Mouse (Mus musculus) heart, postnatal 0 days (tissue): ENCODE measurements at regions not wholly inside any gene's neighbourhood (a gene's known extent, or its start where the extent isn't known, plus 50 kb on each side); places are given as distances from the start of the nearest gene placed in this dataset.
A peak's percentile ranks its signal among the peaks of the same experiment; 100 is the strongest.

Experiments
- ATAC-seq: fragments of 200-750 bp; cut with Nextera tagmentation; 2 replicates; pipeline ENCODE4 v1.8.0; 2017; ENCODE audit warnings: low read depth, moderate number of reproducible peaks, moderate library complexity; ENCODE audit not compliant: insufficient read depth
- DNase-seq: peaks from one replicate; pipeline ENCODE4 v3.0.0-alpha.2; 2016; ENCODE audit warnings: low spot score
- H3K27ac ChIP-seq: fragments of 300-500 bp; sonication (generic); 2 replicates; pipeline ENCODE4 v1.5.1; 2014; ENCODE audit warnings: low read depth, mild to moderate bottlenecking
- H3K27me3 ChIP-seq: fragments of 300-500 bp; sonication (generic); 2 replicates; pipeline ENCODE4 v1.6.1; 2014; ENCODE audit warnings: low read length, mixed read lengths; ENCODE audit not compliant: control insufficient read depth, insufficient read depth
- H3K36me3 ChIP-seq: fragments of 300-500 bp; sonication (generic); replicated peaks from 2 replicates; pipeline ENCODE4 v1.6.1; 2014; ENCODE audit warnings: low read length, mixed read lengths; ENCODE audit not compliant: control insufficient read depth, insufficient read depth
- H3K4me1 ChIP-seq: fragments of 300-500 bp; sonication (generic); 2 replicates; pipeline ENCODE4 v1.6.1; 2014; ENCODE audit warnings: antibody characterized with exemption; ENCODE audit not compliant: control insufficient read depth, insufficient read depth
- H3K4me2 ChIP-seq: fragments of 300-500 bp; sonication (generic); 2 replicates; pipeline ENCODE4 v1.6.1; 2014; ENCODE audit warnings: low read depth, mild to moderate bottlenecking, low read length, moderate library complexity
- H3K4me3 ChIP-seq: fragments of 300-500 bp; sonication (generic); 2 replicates; pipeline ENCODE4 v1.5.1; 2014; ENCODE audit warnings: low read depth, low read length
- H3K9ac ChIP-seq: fragments of 300-500 bp; sonication (generic); replicated peaks from 2 replicates; pipeline ENCODE4 v1.6.1; 2014; ENCODE audit warnings: low read depth, low read length, mixed read lengths
- H3K9me3 ChIP-seq: fragments of 300-500 bp; sonication (generic); replicated peaks from 2 replicates; pipeline ENCODE4 v1.6.1; 2016; ENCODE audit warnings: low read length; ENCODE audit not compliant: control insufficient read depth
- CTCF ChIP-seq: IDR thresholded peaks from 2 replicates; pipeline ENCODE4 v1.5.1; 2016; ENCODE audit warnings: antibody characterized with exemption, control low read depth, low read depth
- EP300 ChIP-seq: IDR thresholded peaks from 2 replicates; pipeline ENCODE4 v1.6.1; 2016; ENCODE audit warnings: antibody characterized with exemption, low read depth
- WGBS: fragments of 180-500 bp; shearing (Covaris S2); extraction: QIAGEN DNeasy Blood & Tissue Kit; methylation state at CpG from one replicate; pipeline ENCODE4 v1.1.7; 2014; 5-methylcytosine and 5-hydroxymethylcytosine counted together

DNA sequence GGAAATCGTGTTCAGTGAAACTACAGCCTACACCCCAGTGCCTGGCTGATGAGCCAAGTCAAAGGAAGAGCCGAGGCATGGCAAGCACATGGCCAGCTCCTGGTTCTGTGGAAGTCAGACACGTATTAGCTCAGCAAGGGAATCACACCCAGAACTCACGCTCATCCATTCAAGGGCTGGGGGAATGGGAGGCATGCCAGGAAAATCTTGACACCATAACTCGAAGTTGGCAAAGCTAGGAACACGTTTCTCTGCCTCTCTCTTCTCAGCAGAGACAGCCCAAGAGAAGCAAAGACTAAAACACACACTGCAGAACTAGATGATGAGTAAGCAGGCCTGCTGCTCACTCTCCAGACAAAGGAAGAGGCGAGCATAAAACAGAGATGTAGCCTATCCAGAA is 53.5 kb upstream of the Ypel5 start:
- no peak for ATAC-seq
- TF ChIP-seq EP300: no peak
- TF ChIP-seq CTCF: no peak
- no peak for DNase-seq
- Histone ChIP-seq H3K27me3 (no peaks in the 10 kb centered on the region), H3K27ac (no peak overlapping the region), H3K36me3 (no peaks in the 10 kb centered on the region), H3K9me3 (no peaks in the 10 kb centered on the region), H3K4me3 (no peak overlapping the region), H3K4me2 (no peak overlapping the region), H3K9ac (no peak overlapping the region), H3K4me1 (no peaks in the 10 kb centered on the region)
- 27% methylated on average over 7 of the region's 7 CpGs for WGBS

GRCm38 (mm10) chr17:72781786-72782185 is 54.5 kb upstream of the Ypel5 start:
- no peak overlapping the region for H3K4me2 ChIP-seq
- no peaks in the 10 kb centered on the region for H3K9me3 ChIP-seq
- no peak overlapping the region for H3K9ac ChIP-seq
- WGBS: 12% methylated on average over 6 of the region's 6 CpGs
- no peaks in the 10 kb centered on the region for H3K27me3 ChIP-seq
- H3K27ac ChIP-seq: no peak overlapping the region
- no peak overlapping the region for H3K4me3 ChIP-seq
- no peaks in the 10 kb centered on the region for H3K36me3 ChIP-seq
- TF ChIP-seq EP300: no peak
- TF ChIP-seq CTCF: peak; percentile 92
- peak; percentile 64 for DNase-seq
- H3K4me1 ChIP-seq: no peaks in the 10 kb centered on the region
- peak; percentile 66; the same call in 1 of the 2 replicates for ATAC-seq

- Histone ChIP-seq H3K36me3 (no peaks in the 10 kb centered on the region), H3K4me3 (no peak overlapping the region), H3K4me1 (no peaks in the 10 kb centered on the region), H3K27ac (no peak overlapping the region), H3K9me3 (no peaks in the 10 kb centered on the region), H3K4me2 (no peak overlapping the region), H3K9ac (no peak overlapping the region), H3K27me3 (no peaks in the 10 kb centered on the region)
- 47% methylated on average over 4 of the region's 4 CpGs for WGBS
- TF ChIP-seq EP300 (no peak), CTCF (no peak)
- no peak for DNase-seq
- ATAC-seq: no peak
Measured at GRCm38 (mm10) chr17:72768266-72768665, 68.0 kb upstream of the Ypel5 start.

DNA sequence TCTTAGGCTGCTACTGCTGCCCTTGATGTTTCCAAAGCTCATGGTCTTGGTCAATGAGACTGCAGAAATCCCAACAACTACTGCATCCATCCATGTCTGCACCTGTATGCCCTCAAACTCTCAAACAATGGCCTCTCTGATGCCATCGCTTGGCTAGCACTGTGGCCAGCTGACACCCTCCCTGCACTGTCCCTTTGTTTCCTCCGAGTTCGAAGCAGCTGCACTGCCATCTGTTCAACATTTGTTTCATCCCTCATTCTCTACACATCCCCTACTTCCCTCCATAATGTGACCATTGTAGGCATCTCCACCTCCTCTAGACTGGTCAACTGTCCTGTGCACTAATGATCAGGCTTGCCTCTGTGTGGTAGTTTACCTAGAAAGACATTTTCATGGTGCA is 75.3 kb upstream of the Ypel5 start:
- H3K4me3 ChIP-seq: no peak overlapping the region
- TF ChIP-seq CTCF (no peak), EP300 (no peak)
- no peaks in the 10 kb centered on the region for H3K4me1 ChIP-seq
- WGBS: 82% methylated on average over 3 of the region's 3 CpGs
- H3K9ac ChIP-seq: no peak overlapping the region
- no peaks in the 10 kb centered on the region for H3K27me3 ChIP-seq
- H3K36me3 ChIP-seq: no peaks in the 10 kb centered on the region
- DNase-seq (no peak), ATAC-seq (no peak)
- no peak overlapping the region for H3K4me2 ChIP-seq
- H3K9me3 ChIP-seq: no peaks in the 10 kb centered on the region
- no peak overlapping the region for H3K27ac ChIP-seq

DNA sequence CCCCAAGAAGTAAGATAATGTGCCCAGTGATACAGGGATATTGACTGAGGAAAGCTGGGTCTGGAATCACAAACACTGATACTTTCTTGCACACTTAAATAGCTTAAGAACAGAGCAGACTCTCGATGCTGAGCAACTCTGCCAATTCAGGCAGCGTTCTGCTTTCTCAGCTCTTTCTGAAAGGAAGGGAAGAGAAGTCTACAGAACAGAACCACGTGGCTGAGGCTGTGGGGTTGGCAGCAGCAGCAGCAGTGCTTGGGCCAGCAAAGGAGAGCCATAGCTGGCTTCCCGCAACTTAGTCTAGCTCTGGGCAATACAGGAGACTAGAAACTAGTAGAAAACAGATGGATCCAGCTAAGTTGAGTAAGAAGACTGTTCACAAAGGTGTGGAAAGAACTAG is 89.8 kb upstream of the Ypel5 start:
- no peak overlapping the region for H3K27ac ChIP-seq

GRCm38 (mm10) chr17:72733006-72733405 is 103.2 kb upstream of the Ypel5 start:
- no peak for DNase-seq
- Histone ChIP-seq H3K27ac (no peak overlapping the region), H3K4me1 (no peaks in the 10 kb centered on the region), H3K4me2 (no peak overlapping the region), H3K9me3 (no peaks in the 10 kb centered on the region), H3K36me3 (no peaks in the 10 kb centered on the region), H3K4me3 (no peak overlapping the region), H3K27me3 (no peaks in the 10 kb centered on the region), H3K9ac (no peak overlapping the region)
- no peak for TF ChIP-seq CTCF
- TF ChIP-seq EP300: no peak
- 80% methylated on average over 1 of the region's 1 CpGs for WGBS
- ATAC-seq: no peak

More for the DNA sequence above, 89.8 kb upstream of the Ypel5 start:
- DNase-seq: no peak
- H3K9ac ChIP-seq: no peak overlapping the region
- H3K4me3 ChIP-seq: no peak overlapping the region
- H3K4me1 ChIP-seq: no peaks in the 10 kb centered on the region
- no peak for ATAC-seq
- no peak for TF ChIP-seq CTCF
- no peak for TF ChIP-seq EP300
- 63% methylated on average over 4 of the region's 4 CpGs for WGBS
- no peaks in the 10 kb centered on the region for H3K27me3 ChIP-seq
- H3K9me3 ChIP-seq: no peaks in the 10 kb centered on the region
- H3K36me3 ChIP-seq: no peaks in the 10 kb centered on the region
- no peak overlapping the region for H3K4me2 ChIP-seq
